Mouse (Mus musculus) retina, embryonic 14.5 days (tissue): ENCODE measurements around the gene Tmem233.
A peak's percentile ranks its signal among the peaks of the same experiment; 100 is the strongest.

Experiments used
- DNase-seq: peaks from one replicate; pipeline ENCODE4 v3.0.0-alpha.2; 2015; ENCODE audit warnings: low spot score

Gene Tmem233

DNA sequence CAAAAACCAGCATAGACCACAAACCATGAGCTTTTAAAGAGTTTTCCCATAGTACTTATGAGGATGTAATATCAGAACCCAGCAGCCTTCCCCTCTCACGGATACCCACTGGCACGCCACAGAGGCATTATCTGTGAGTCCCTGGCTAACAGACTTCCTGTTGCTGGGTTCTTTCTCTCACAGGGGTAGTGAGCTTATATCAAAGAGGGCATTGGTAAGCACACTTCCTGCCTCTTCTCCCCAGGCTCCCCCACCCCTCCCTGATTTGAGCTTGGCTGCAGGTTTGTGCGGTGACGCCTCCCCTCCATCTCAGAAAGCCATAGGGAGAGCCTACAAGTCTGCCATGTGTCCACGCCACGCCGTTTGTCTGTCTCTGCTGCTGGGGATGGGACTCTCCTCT lies 54.0 kb downstream of the Tmem233 start:
- no peak for DNase-seq

DNA sequence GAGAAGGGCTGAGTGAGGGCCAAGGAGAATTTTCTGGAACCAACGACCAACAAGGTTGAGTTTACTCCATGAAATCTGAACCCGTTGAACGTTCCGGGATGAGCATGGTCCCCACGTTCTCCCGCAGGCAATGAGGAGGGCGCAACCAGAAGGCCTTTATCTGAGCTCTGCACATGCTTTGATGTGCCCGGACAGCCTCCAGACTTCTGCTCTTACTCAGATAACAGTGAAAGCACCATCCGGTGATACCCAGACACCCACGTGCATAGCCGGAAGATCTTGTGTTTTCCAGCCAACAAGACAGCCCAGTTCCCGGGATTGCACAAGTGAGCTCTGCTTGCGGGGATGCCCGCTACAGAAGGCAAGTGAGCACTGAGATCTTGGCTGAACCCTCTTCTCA lies 56.5 kb downstream of the Tmem233 start:
- DNase-seq, result no peak

DNA sequence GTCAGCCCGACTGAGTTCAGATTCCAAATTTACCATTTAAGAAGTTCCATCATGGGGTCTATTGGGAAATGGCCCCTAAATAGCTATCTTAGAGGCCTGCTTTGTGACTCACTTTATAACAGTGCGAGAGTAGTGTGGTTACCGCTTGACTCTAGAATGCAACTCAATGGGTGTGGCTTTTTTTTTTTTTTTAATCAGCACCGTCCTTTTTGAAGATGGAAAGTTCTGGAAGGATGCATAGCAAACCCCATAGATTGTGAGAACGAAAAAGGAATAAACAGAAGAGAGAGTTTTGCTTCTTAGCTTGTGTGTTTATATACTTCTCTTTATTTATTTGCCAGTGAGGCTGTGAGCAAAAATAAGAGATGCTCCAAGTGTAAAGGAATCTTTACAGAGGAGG lies 56.9 kb downstream of the Tmem233 start:
- no peak for DNase-seq

DNA sequence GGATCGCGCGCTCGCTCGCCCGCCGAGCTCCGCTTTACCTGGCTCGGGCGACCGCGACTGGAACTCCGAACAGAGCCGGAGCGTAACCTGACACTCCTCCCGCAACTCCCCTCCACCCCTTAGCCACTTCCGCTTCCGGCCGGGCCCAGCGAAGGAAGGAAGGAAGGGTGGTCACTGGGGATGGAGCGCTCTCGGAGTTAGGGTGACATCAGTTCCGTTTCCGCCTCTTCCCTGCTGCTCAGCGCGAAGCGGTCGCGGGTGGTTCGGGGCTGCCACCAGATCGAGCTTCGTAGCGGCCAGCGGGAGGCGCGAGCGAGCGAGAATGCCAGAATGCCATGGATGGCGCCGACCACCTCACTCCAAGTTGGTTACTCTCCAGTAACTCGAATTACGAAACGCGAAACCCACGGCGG lies 58.7 kb downstream of the Tmem233 start, which contains the start of gene Prkab1:
TSS of gene Prkab1 (minus strand) at position 182 of the 413 bp plus-strand sequence.
- DNase-seq, result peak; percentile 95

DNA sequence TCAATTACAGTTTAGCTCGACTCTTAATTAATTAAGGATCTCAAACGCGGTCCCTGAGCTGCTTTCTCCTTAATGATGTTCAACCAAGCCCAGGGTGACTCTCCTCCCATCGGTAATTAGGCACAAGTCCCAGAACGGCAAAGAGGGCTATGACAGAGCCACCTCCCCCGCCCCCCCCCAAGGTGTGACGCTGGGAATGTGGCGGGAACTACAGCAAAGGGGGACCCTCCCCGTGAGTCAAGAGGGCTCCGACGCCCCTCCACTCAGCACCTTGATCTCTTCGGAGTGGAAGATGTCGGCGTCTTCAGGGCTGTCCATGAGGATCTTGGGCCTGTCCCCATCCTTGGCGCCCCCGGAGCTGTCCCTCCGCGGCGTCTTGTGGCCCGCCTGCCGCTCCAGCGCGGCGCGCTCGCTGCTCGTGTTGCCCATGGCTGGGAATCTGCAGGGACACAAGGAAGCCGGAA lies 59.2 kb downstream of the Tmem233 start:
- peak; percentile 34 for DNase-seq

DNA sequence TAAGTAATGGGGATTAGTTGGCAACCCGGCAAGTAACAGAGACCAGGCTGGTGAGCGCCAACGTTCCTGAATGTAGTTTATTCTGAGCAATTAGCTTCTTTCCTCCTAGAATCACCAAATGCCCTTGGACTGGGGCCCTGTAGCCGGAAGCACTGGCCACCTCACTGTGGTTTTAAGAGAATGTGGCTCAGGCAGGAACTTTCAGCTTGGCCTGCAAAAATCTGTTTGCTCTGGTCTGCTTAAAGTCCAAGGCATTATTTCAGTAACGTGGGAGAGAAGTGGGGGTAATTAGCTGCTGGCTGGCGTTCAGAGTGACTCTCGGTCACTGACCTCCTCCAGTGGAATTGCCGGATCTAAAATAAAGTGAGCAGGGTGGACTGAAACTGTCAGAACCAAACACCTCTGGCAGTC lies 59.8 kb downstream of the Tmem233 start:
- peak; percentile 17 for DNase-seq

DNA sequence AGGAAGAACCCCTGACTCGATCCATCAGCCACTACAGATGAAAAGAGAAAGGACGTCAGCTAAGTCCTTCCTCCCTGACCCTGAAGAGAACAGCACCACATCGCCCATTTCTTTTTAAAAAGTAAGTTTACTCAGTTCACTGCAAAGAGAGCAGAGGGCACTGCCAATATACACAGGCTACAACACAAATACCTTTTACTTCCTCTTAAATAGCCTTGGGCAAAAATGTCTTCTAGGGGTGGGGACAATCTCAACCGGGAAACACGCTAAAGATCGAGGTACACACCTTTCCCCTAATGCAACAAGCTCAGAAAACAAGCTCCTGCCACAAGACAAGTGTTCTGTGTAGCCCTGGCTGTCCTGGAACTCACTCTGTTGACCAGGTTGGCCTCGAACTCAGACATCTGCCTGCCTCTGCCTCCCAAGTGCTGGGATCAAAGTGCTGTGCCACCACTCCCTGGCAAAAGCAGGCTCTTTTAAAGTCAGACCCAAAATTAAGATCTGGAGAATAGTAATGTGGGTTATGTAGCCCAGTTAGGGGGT lies 60.3 kb downstream of the Tmem233 start:
- DNase-seq, result no peak

DNA sequence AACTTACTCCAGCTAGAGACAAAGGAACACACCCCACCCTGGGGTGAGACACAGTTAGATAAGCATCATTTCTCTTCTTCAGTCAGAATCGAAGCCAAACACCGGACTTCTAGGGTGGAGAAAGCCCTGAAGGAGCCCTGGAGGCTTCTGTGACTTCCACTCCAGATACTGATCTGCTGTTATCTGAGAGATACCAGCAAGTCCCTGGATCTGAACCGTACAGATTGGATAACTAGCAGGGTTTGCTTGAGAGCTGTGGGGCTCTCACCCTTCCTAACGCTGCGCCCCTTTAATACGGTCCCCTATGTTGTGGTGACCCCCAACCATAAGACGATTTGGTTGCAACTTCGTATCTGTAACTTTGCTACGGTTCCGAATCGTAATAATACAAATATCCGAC lies 60.9 kb downstream of the Tmem233 start:
- DNase-seq, result no peak

DNA sequence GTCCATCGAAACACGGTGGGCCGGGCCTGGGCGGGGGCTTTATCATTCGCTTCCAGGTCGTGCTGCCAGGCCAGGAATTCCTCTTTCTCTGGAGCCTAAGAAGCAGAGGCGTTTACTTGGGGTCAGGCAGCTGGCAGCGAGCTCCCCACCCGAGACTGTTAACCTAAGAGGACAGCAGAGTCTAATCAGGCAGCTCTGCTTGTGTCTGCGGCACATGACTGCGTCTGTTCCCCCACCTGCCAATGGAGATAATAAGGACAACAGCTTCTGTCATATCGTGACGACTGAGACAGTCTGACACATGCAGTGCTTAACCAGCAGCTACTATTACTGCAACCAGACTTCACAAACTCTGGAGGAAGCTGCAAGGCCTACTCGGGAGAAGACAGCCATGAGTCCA lies 61.5 kb downstream of the Tmem233 start:
- DNase-seq, result no peak

DNA sequence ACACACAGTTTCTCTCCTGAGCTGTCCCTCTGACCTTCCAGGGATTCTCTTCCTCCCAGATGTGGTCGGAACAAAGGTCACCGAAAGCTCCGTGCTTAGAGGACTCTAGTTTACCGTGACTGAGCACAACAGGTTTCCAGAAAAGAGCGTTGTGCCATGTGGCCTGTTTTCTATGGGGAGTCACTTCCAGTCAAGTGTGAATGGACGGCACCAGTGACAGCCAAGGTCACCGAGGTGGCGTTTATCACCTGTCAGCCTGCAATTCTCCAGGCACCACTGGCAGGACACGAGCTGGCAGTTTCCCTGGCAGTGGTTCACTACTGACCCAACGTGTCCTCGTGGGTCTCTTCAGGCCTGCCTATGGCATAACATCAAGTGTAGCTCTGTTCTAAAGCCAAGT lies 63.7 kb downstream of the Tmem233 start:
- no peak for DNase-seq

DNA sequence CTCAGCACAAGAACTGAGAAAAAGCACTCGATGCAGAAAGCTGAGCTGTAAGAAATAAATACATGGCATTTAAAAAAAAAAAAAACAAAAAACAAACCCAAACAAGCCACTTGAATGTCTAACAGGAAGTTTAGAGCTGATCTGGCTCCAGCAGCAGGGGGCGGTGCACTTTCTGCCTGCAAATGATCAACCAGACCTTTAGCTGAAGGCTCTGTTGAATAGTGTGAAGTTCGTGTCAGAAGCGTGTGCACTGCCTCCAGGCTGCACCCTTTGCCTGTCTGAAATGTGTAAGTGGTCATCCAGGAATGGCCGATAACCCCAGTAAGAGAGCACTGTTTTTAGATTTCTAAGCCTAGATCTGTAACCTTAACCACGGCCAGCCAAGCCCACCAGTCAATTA lies 64.3 kb downstream of the Tmem233 start:
- DNase-seq, result no peak

DNA sequence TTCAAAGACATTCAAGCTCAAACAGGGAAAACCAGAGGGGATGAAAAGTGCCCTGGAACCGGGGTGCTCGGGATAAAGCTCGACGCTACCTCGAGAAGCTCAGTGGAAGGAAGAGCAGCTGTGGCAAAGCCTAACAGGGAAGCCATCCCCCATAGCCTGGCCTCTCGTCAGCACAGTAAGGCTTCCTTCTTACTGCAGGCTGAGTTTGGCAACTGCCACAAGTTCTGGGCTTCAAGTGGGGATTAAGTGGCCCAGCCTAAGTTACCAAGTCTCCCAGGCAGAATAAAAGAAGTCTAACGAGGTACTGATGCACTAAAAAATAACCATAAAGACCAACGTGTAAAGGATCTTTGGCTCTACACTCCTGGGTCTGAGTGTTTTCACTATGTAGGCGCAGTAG lies 64.8 kb downstream of the Tmem233 start:
- no peak for DNase-seq

DNA sequence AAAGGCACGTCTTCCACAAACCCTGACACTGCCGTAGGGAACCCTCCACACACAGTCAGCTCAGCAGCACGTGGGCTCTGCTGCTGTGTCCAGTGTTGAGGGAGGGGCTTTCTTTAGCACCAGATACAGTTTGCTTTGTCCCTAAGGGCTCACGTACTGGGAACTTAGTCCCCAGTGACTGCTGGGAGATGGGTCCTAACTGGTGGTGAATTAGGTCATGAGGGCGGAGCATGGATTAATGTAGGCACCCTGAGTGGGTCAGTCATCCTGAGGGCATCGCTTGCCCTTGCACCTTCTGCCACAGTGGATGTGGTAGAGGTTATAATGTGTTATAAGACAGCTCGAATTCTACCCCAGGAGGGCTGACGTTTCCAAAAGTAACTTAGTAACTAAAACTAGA lies 65.7 kb downstream of the Tmem233 start:
- DNase-seq, result no peak

DNA sequence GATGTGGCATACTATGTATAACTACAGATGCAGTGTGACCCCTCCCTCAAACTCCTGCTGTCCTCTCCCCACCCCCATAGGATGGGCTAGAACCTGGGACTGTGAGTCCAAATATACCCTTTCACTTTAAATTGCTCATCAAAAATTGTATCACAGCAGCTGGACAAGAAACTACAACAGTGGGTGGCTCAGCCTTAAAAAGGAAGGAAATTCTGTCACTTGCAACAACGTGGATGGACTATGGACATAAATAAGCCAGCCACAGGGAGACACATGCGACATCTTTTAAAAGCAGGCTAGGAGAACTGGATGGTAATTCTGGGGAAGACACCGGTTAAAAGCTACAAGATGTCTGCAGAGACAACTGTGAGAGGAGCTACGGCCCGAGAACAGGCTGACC lies 66.5 kb downstream of the Tmem233 start:
- DNase-seq, result no peak

DNA sequence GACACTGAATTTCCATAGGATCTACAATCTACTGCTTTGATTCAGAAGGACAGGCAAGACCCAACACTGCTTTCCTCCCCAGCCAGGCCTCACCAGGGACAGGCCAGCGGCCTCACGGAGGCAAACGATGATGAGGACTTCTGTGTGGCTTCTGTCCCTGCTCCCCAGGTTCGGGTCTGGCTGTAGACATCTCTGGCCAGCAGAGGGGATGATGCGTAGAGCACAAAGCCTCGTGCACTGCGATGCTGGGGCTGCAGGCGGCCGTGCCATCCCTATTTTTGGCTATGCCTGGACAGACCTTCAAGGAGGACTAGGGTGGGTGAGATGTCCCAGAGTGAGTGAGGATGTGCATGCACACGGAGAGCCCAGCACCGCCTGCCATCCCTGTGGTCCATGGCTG lies 68.8 kb downstream of the Tmem233 start:
- DNase-seq, result no peak

DNA sequence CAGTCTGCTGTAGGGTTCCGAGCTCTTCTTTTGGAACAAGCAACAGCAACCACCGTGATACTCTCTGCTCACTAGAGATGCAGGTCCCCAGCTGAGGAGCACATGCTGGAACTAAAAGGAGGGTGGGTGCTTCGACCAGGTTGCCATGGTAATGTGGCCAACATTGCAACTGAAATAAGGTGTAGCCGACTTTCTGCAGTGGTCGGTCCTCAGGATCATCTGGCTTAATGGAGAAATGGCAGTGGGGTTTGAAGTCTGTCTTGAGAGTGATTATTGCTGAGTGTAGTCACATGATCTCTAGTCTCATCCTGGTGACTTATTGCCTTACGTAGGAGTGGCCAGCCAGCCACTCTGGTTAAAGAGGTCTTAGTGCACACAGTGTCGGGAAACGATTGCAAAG lies 69.2 kb downstream of the Tmem233 start:
- DNase-seq, result no peak

DNA sequence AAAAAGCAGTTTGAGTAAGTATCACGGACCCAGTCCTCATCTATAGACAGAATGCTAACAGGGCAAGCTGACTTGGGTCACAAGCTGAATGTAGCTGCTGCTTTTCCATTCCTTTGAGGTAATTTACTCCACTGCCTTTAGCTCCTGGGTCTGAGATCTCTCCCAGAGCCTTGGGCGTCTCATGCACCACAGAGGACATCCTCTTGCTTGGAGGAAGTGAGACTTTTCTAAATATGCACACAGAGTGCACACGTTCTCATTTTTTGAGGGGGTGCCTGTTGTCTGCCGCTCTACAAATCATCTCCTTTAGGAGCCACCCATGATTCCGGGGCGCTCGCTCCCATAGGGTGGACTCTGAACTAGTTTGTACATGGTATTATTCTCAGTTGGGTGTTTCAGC lies 70.5 kb downstream of the Tmem233 start:
- no peak for DNase-seq

DNA sequence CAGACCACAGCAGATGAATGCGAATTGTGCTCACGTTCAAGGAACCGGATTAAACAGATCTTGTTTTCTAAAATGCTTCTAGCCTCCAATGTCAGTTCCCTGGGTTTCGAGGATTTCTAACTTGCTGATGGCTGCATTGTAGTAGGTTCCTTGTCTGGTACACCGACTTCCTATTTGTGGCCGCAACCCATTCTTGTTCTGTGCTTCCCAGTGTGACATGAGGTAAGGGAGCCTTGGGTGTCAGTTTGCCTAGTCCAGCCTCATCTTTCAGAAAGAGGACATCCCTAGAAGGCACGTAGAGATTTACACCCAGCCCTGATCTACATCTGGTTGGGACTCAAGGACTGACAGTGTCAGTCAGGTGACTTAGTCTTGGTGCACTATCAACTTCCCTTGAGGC lies 71.3 kb downstream of the Tmem233 start:
- DNase-seq, result no peak

DNA sequence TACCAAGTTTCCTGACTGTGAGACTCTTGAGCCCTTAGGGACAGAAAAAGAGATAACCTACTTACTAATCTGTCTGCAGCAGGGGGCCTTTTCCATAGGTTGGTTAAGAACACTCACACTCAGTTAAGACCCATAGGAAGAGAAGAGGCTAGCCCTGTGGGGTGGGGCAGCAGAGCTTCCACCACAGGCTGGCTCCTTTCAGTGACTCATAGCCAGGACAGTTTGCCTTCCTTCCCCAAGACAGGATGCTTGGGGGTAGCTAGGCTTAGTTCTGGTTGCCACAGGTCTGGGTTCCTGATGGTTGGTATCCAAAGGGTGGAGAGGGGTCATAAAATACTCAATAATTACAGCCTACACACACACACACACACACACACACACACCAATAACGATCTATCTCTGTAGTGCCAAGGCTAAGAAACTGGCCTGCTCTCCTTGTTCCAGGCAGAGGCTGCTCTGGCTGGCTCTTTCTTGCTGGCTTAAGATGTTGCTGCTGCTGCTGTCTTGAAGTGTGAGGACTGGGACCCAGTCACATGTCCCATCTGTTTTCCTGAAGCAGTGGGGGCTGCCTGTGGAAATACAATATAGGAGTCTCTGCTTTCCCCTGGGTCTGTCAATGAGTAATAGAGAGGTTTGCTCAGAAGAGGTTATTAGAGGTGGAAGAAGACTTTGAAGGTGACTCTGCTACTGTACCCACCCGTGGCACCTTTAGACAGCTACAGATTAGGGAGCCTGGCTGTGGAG lies 73.0 kb downstream of the Tmem233 start:
- no peak for DNase-seq

DNA sequence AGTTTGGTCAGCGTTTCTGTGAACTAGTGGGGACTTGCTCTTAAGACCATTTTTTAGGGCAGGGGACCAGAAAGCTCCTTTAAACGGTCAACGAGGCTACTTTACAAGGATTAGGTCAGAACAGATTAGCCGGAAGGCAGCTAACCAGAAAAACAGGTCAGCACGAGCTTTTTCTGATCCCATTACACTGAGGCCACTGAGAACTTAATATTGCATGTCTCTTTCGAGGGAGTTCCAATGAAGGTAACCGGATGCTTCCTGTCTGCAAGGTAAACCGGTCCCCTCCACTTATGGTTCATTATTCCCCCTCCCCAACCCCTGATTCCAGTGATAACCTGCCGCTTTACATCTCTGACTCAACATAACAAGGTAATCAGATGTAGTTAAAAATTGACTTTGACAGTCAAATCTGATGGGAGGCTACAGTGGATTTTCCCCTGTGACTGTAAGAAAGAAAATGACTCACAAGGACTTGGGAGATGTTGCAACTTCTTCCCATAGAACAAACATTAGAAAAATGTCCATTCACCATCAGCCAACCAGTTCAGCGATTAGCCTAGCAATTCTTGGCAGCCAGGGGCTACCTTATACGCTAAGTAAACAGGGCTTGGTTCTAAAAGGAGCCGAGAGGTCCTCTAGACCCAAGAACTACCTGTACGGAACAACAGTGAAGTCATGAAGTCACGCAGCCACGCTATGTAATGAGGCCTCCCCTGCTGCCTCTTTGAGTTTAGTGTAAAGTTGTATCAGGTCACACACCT lies 73.8 kb downstream of the Tmem233 start:
- DNase-seq, result peak; percentile 31

DNA sequence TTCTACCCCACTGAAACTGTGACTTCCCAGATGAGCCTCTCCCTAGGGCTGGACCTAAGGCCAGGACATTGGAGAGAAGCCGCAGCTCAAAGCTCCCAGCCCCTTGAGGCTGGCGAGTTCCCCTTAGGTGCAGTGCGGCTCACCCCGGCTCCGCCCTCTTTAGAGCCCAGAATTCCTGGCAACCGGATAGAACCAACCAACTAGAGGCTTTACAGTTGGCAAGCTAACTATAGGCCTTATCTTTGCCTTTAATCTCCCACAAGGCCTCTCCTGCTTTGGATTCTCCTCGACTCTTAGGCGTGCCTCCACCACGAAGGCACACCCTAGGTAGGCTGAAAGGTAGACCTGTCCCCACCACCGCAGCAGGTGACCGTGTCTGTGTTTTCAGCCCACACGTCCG lies 75.3 kb downstream of the Tmem233 start:
- no peak for DNase-seq

DNA sequence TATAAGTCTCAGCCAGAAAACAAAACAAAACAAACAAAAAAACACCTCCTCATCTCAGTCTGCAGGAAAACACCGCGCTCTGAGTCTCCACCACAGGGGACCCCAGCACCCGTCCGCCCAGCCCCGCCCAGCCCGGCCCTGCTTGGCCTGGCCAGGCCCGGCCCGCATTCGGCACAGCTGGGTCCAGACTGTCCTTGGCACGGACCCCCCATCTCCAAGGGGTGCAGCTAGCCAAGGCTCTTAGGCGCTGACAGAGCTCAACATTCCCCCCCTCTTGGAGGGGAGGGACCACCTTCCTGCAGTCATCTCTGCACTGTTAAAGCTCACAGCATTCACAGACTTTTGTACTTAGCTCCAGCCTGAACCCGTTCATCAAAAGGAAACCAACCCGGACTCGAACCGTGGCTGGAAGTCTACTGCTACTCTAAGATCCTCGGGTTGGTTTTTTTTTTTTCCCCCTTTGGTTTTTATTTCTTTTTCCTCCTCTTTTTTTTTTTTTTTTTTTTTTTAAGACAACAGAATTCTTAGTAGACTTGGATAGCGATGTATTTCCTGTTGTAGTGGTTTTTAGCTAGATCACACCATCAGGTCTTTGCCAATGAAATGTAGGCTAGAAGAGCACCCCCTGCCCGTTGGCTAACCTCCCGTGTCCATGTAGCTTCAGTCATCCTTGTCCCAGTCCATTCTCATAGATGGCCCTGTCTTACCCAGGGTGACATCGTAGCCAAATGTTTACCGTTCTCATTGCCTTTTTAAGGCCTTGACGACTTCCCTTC lies 76.5 kb downstream of the Tmem233 start:
- DNase-seq, result peak; percentile 38
